Mouse (Mus musculus) myocyte (in vitro differentiated cells): ENCODE data around the gene Nom1. TPM values are rescaled to one million over a fixed set of nuclear protein-coding genes. Genes with fewer than 3 reads are reported as not detected.
A peak's percentile ranks its signal among the peaks of the same experiment; 100 is the strongest.

Source experiments
- H3K27me3 ChIP-seq: one replicate; pipeline ENCODE4 v1.6.1; 2011; ENCODE audit not compliant: control insufficient read depth, insufficient read depth, insufficient read length
- H3K36me3 ChIP-seq: one replicate; pipeline ENCODE4 v1.6.1; 2011; ENCODE audit not compliant: control insufficient read depth, insufficient read depth
- H3K4me2 ChIP-seq: one replicate; pipeline ENCODE4 v1.6.1; 2011; ENCODE audit warnings: low read depth, control low read depth
- H3K4me3 ChIP-seq: one replicate; pipeline ENCODE4 v1.5.1; 2011; ENCODE audit warnings: mild to moderate bottlenecking, control low read depth, moderate library complexity
- H3K79me2 ChIP-seq: one replicate; pipeline ENCODE4 v1.6.1; 2011; ENCODE audit not compliant: control insufficient read depth, insufficient read depth
- H3ac ChIP-seq: one replicate; pipeline ENCODE4 v1.6.1; 2011; ENCODE audit not compliant: control insufficient read depth, insufficient read length
- CEBPB ChIP-seq: IDR thresholded peaks from 2 replicates; pipeline ENCODE4 v1.6.1; 2011; ENCODE audit warnings: mild to moderate bottlenecking, moderate library complexity; ENCODE audit not compliant: poor library complexity, insufficient read depth, severe bottlenecking
- E2F4 ChIP-seq: IDR thresholded peaks from one replicate; pipeline ENCODE4 v1.6.1; 2011; ENCODE audit warnings: mild to moderate bottlenecking, control low read depth, moderate library complexity; ENCODE audit not compliant: insufficient read depth
- MAX ChIP-seq: IDR thresholded peaks from one replicate; pipeline ENCODE4 v1.6.1; 2011; ENCODE audit warnings: low read depth, mild to moderate bottlenecking, control low read depth
- MYOD1 ChIP-seq, 3 experiments: IDR thresholded peaks; one replicate each; pipeline ENCODE4 v1.6.1; 2011; ENCODE audit warnings: control low read depth in 2 of 3, low read depth in 2 of 3, mild to moderate bottlenecking in 2 of 3, moderate library complexity in 1 of 3; ENCODE audit not compliant: insufficient read length in 2 of 3, control insufficient read depth in 1 of 3
- MYOG ChIP-seq, 3 experiments: IDR thresholded peaks; one replicate each; pipeline ENCODE4 v1.6.1; 2011; ENCODE audit warnings: control low read depth in 2 of 3, low read depth in 2 of 3, mild to moderate bottlenecking in 2 of 3; ENCODE audit not compliant: insufficient read length in 2 of 3, control insufficient read depth in 1 of 3, insufficient read depth in 1 of 3
- POLR2A ChIP-seq: IDR thresholded peaks from one replicate; pipeline ENCODE4 v1.6.1; 2011; ENCODE audit warnings: low read depth, mild to moderate bottlenecking, control low read depth, moderate library complexity; ENCODE audit not compliant: insufficient read length
- POLR2AphosphoS2 ChIP-seq: IDR thresholded peaks from one replicate; pipeline ENCODE4 v1.6.1; 2011; ENCODE audit warnings: low read depth, control low read depth; ENCODE audit not compliant: insufficient read length
- REST ChIP-seq: IDR thresholded peaks from one replicate; pipeline ENCODE4 v1.6.1; 2011; ENCODE audit warnings: mild to moderate bottlenecking, control low read depth, moderate library complexity; ENCODE audit not compliant: insufficient read depth, insufficient read length
- SRF ChIP-seq: IDR thresholded peaks from one replicate; pipeline ENCODE4 v1.6.1; 2011; ENCODE audit warnings: low read depth; ENCODE audit not compliant: control insufficient read depth, insufficient read length
- TCF12 ChIP-seq: IDR thresholded peaks from one replicate; pipeline ENCODE4 v1.6.1; 2011; ENCODE audit warnings: mild to moderate bottlenecking, control low read depth; ENCODE audit not compliant: poor library complexity, insufficient read depth, severe bottlenecking
- TCF3 ChIP-seq: IDR thresholded peaks from one replicate; pipeline ENCODE4 v1.6.1; 2011; ENCODE audit warnings: low read depth, control low read depth; ENCODE audit not compliant: insufficient read length
- USF1 ChIP-seq: IDR thresholded peaks from one replicate; pipeline ENCODE4 v1.6.1; 2011; ENCODE audit warnings: low read depth, mild to moderate bottlenecking, control low read depth, moderate library complexity
- polyA plus RNA-seq: library from polyadenylated mRNA; unstranded; fragments of >200 nt; fragmentation: generic; extraction: Trizol; gene quantifications from one replicate; pipeline ENCODE4 v1.2.1, GENCODE M21; 2012; ENCODE audit warnings: missing spikeins

The Nom1 gene
- polyA plus RNA-seq: 9.9 TPM

- Histone ChIP-seq H3K27me3 (no peaks in the 10 kb centered on the region), H3K36me3 (peaks cover 14% of the 10 kb centered on the region), H3K79me2 (peaks cover 13% of the 10 kb centered on the region), H3K4me3 (peak within 1 kb of the TSS; percentile 74), H3ac (peak within 1 kb of the TSS; percentile 74), H3K4me2 (peak within 1 kb of the TSS; percentile 84)
- no peak for TF ChIP-seq REST
- TF ChIP-seq POLR2AphosphoS2: peak; percentile 71
- TF ChIP-seq USF1: no peak
- peak; percentile 72 for TF ChIP-seq POLR2A
- no peak for TF ChIP-seq E2F4
These were observed at the start of gene Nom1 for GRCm38 (mm10) chr5:29434228-29434871. Gene Nom1 (plus strand): TSS chr5:29434664.

- peak overlapping the region; percentile 63 for H3K4me2 ChIP-seq
- TF ChIP-seq TCF3 (no peak), POLR2AphosphoS2 (no peak), REST (no peak), MYOG (IDR thresholded peaks at IDR 0.05; ENCODE audit: control insufficient read depth in 1 of 3, insufficient read depth in 1 of 3, insufficient read length in 2 of 3, low read depth in 2 of 3) (no peak), CEBPB (no peak), POLR2A (no peak), SRF (no peak), USF1 (no peak), E2F4 (no peak), TCF12 (no peak), MYOD1 (IDR thresholded peaks at IDR 0.05; ENCODE audit: control insufficient read depth in 1 of 3, insufficient read length in 2 of 3, low read depth in 2 of 3) (no peak), MAX (no peak)
- H3ac ChIP-seq: no peak overlapping the region
- no peaks in the 10 kb centered on the region for H3K27me3 ChIP-seq
- no peaks in the 10 kb centered on the region for H3K79me2 ChIP-seq
- H3K4me3 ChIP-seq: no peak overlapping the region
- no peaks in the 10 kb centered on the region for H3K36me3 ChIP-seq
These were observed 46.9 kb upstream of the Nom1 start for GRCm38 (mm10) chr5:29387591-29387990.

GRCm38 (mm10) chr5:29388181-29388943 is 46.1 kb upstream of the Nom1 start:
- no peak overlapping the region for H3K4me3 ChIP-seq
- peak overlapping the region; percentile 63 for H3K4me2 ChIP-seq
- H3K79me2 ChIP-seq: no peaks in the 10 kb centered on the region
- H3ac ChIP-seq: no peak overlapping the region
- H3K36me3 ChIP-seq: no peaks in the 10 kb centered on the region
- peaks cover 5% of the 10 kb centered on the region for H3K27me3 ChIP-seq
- TF ChIP-seq SRF (no peak), CEBPB (0 out of 2 replicates have a peak, but pooled peaks have one; percentile 37)

- TF ChIP-seq MYOG (IDR thresholded peaks at IDR 0.05; ENCODE audit: control insufficient read depth in 1 of 3, insufficient read depth in 1 of 3, insufficient read length in 2 of 3, low read depth in 2 of 3) (no peak), E2F4 (no peak), SRF (no peak), REST (no peak), POLR2AphosphoS2 (no peak), MYOD1 (IDR thresholded peaks at IDR 0.05; ENCODE audit: control insufficient read depth in 1 of 3, insufficient read length in 2 of 3, low read depth in 2 of 3) (no peak), TCF3 (no peak), USF1 (no peak), TCF12 (no peak), MAX (no peak), POLR2A (no peak), CEBPB (no peak)
- Histone ChIP-seq H3K27me3 (peaks cover 13% of the 10 kb centered on the region), H3K36me3 (no peaks in the 10 kb centered on the region), H3K79me2 (no peaks in the 10 kb centered on the region), H3K4me3 (no peak overlapping the region), H3ac (no peak overlapping the region), H3K4me2 (no peak overlapping the region)
These were observed 45.3 kb upstream of the Nom1 start for GRCm38 (mm10) chr5:29388944-29389765.

DNA sequence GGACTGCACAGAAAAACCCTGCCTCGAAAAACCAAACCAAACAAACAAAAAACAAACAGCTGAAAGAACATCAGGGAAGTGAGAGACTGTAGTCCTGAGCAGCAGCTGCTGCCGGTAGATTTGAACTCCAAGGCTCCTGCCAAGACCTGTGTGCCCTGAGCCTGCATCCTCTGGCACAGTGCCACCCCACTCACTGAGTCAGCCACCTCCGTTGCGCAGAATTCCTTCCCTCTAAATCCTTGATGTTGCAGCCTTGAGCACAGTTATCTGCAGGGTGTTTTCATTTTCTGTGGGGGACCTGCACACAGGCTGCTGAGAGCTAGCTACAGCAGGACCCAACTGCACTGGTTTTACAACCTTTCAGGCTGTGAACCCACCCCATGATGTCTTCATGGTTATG is 36.0 kb upstream of the Nom1 start:
- H3K27me3 ChIP-seq: peaks cover 13% of the 10 kb centered on the region
- no peak overlapping the region for H3K4me2 ChIP-seq
- no peak overlapping the region for H3K4me3 ChIP-seq
- no peak overlapping the region for H3ac ChIP-seq
- no peaks in the 10 kb centered on the region for H3K79me2 ChIP-seq
- TF ChIP-seq MAX (no peak), USF1 (no peak), SRF (no peak), POLR2AphosphoS2 (no peak), MYOG (IDR thresholded peaks at IDR 0.05; ENCODE audit: control insufficient read depth in 1 of 3, insufficient read depth in 1 of 3, insufficient read length in 2 of 3, low read depth in 2 of 3) (no peak), POLR2A (no peak), MYOD1 (IDR thresholded peaks at IDR 0.05; ENCODE audit: control insufficient read depth in 1 of 3, insufficient read length in 2 of 3, low read depth in 2 of 3) (no peak), CEBPB (no peak), REST (no peak), TCF12 (no peak), TCF3 (no peak), E2F4 (no peak)
- no peaks in the 10 kb centered on the region for H3K36me3 ChIP-seq
